Mouse (Mus musculus): ENCODE measurements at regions not wholly inside any gene's neighbourhood (a gene's known extent, or its start where the extent isn't known, plus 50 kb on each side); places are given as distances from the start of the nearest gene placed in this dataset.

DNA sequence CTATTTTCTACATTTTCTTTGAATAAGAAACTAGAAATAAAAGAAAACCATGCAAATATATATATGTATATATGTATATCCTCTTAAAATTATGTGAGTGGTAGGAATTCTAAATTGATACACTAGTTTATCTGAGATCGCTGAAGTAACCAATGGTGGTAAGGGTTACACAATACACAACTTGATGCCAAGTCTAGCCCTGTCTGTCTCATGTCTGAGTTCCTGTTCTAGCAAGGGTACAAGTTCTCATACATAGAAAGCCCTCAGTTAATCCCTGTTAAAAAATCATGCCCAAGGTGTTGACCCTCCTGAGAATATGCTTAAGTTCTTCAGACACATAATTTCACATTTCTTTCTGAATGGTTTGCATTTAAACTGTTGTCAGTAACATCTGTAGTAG is 486.8 kb downstream of the Hao1 start:
- TF ChIP-seq POLR2A (IDR thresholded peaks at IDR 0.05; ENCODE audit: low read depth, low read length) = no peak
- no peak for TF ChIP-seq CTCF (IDR thresholded peaks at IDR 0.05; ENCODE audit: borderline replicate concordance, insufficient read depth, low read length)

Measured in embryonic fibroblast, embryonic 13.5 days (primary cell).